Mouse (Mus musculus) myocyte (in vitro differentiated cells): ENCODE measurements at regions not wholly inside any gene's neighbourhood (a gene's known extent, or its start where the extent isn't known, plus 50 kb on each side); places are given as distances from the start of the nearest gene placed in this dataset.

Source experiments
- H3K27me3 ChIP-seq: one replicate; pipeline ENCODE4 v1.6.1; 2011; ENCODE audit not compliant: control insufficient read depth, insufficient read depth, insufficient read length
- H3K36me3 ChIP-seq: one replicate; pipeline ENCODE4 v1.6.1; 2011; ENCODE audit not compliant: control insufficient read depth, insufficient read depth
- H3K4me2 ChIP-seq: one replicate; pipeline ENCODE4 v1.6.1; 2011; ENCODE audit warnings: low read depth, control low read depth
- H3K4me3 ChIP-seq: one replicate; pipeline ENCODE4 v1.5.1; 2011; ENCODE audit warnings: mild to moderate bottlenecking, control low read depth, moderate library complexity
- H3K79me2 ChIP-seq: one replicate; pipeline ENCODE4 v1.6.1; 2011; ENCODE audit not compliant: control insufficient read depth, insufficient read depth
- H3ac ChIP-seq: one replicate; pipeline ENCODE4 v1.6.1; 2011; ENCODE audit not compliant: control insufficient read depth, insufficient read length
- CEBPB ChIP-seq: IDR thresholded peaks from 2 replicates; pipeline ENCODE4 v1.6.1; 2011; ENCODE audit warnings: mild to moderate bottlenecking, moderate library complexity; ENCODE audit not compliant: poor library complexity, insufficient read depth, severe bottlenecking
- E2F4 ChIP-seq: IDR thresholded peaks from one replicate; pipeline ENCODE4 v1.6.1; 2011; ENCODE audit warnings: mild to moderate bottlenecking, control low read depth, moderate library complexity; ENCODE audit not compliant: insufficient read depth
- MAX ChIP-seq: IDR thresholded peaks from one replicate; pipeline ENCODE4 v1.6.1; 2011; ENCODE audit warnings: low read depth, mild to moderate bottlenecking, control low read depth
- MYOD1 ChIP-seq, 3 experiments: IDR thresholded peaks; one replicate each; pipeline ENCODE4 v1.6.1; 2011; ENCODE audit warnings: control low read depth in 2 of 3, low read depth in 2 of 3, mild to moderate bottlenecking in 2 of 3, moderate library complexity in 1 of 3; ENCODE audit not compliant: insufficient read length in 2 of 3, control insufficient read depth in 1 of 3
- MYOG ChIP-seq, 3 experiments: IDR thresholded peaks; one replicate each; pipeline ENCODE4 v1.6.1; 2011; ENCODE audit warnings: control low read depth in 2 of 3, low read depth in 2 of 3, mild to moderate bottlenecking in 2 of 3; ENCODE audit not compliant: insufficient read length in 2 of 3, control insufficient read depth in 1 of 3, insufficient read depth in 1 of 3
- POLR2A ChIP-seq: IDR thresholded peaks from one replicate; pipeline ENCODE4 v1.6.1; 2011; ENCODE audit warnings: low read depth, mild to moderate bottlenecking, control low read depth, moderate library complexity; ENCODE audit not compliant: insufficient read length
- POLR2AphosphoS2 ChIP-seq: IDR thresholded peaks from one replicate; pipeline ENCODE4 v1.6.1; 2011; ENCODE audit warnings: low read depth, control low read depth; ENCODE audit not compliant: insufficient read length
- REST ChIP-seq: IDR thresholded peaks from one replicate; pipeline ENCODE4 v1.6.1; 2011; ENCODE audit warnings: mild to moderate bottlenecking, control low read depth, moderate library complexity; ENCODE audit not compliant: insufficient read depth, insufficient read length
- SRF ChIP-seq: IDR thresholded peaks from one replicate; pipeline ENCODE4 v1.6.1; 2011; ENCODE audit warnings: low read depth; ENCODE audit not compliant: control insufficient read depth, insufficient read length
- TCF12 ChIP-seq: IDR thresholded peaks from one replicate; pipeline ENCODE4 v1.6.1; 2011; ENCODE audit warnings: mild to moderate bottlenecking, control low read depth; ENCODE audit not compliant: poor library complexity, insufficient read depth, severe bottlenecking
- TCF3 ChIP-seq: IDR thresholded peaks from one replicate; pipeline ENCODE4 v1.6.1; 2011; ENCODE audit warnings: low read depth, control low read depth; ENCODE audit not compliant: insufficient read length
- USF1 ChIP-seq: IDR thresholded peaks from one replicate; pipeline ENCODE4 v1.6.1; 2011; ENCODE audit warnings: low read depth, mild to moderate bottlenecking, control low read depth, moderate library complexity

GRCm38 (mm10) chr2:64495725-64496124 lies 397.9 kb upstream of the Fign start:
- H3K27me3 ChIP-seq: no peaks in the 10 kb centered on the region

GRCm38 (mm10) chr2:64466412-64466970 lies 368.7 kb upstream of the Fign start:
- Histone ChIP-seq H3K4me3 (no peak overlapping the region), H3ac (no peak overlapping the region), H3K79me2 (no peaks in the 10 kb centered on the region), H3K27me3 (no peaks in the 10 kb centered on the region), H3K36me3 (no peaks in the 10 kb centered on the region), H3K4me2 (no peak overlapping the region)
- TF ChIP-seq CEBPB: peak; percentile 23; the same call in 1 of the 2 replicates
- TF ChIP-seq SRF: no peak

More at GRCm38 (mm10) chr2:64495725-64496124, 397.9 kb upstream of the Fign start:
- Histone ChIP-seq H3K4me2 (no peak overlapping the region), H3K36me3 (no peaks in the 10 kb centered on the region), H3K79me2 (no peaks in the 10 kb centered on the region), H3K4me3 (no peak overlapping the region), H3ac (no peak overlapping the region)
- TF ChIP-seq MYOD1 (IDR thresholded peaks at IDR 0.05; ENCODE audit: control insufficient read depth in 1 of 3, insufficient read length in 2 of 3, low read depth in 2 of 3) (no peak), SRF (no peak), MYOG (IDR thresholded peaks at IDR 0.05; ENCODE audit: control insufficient read depth in 1 of 3, insufficient read depth in 1 of 3, insufficient read length in 2 of 3, low read depth in 2 of 3) (no peak), USF1 (no peak), TCF3 (no peak), MAX (no peak), POLR2A (no peak), CEBPB (no peak), REST (no peak), E2F4 (no peak), POLR2AphosphoS2 (no peak), TCF12 (no peak)

DNA sequence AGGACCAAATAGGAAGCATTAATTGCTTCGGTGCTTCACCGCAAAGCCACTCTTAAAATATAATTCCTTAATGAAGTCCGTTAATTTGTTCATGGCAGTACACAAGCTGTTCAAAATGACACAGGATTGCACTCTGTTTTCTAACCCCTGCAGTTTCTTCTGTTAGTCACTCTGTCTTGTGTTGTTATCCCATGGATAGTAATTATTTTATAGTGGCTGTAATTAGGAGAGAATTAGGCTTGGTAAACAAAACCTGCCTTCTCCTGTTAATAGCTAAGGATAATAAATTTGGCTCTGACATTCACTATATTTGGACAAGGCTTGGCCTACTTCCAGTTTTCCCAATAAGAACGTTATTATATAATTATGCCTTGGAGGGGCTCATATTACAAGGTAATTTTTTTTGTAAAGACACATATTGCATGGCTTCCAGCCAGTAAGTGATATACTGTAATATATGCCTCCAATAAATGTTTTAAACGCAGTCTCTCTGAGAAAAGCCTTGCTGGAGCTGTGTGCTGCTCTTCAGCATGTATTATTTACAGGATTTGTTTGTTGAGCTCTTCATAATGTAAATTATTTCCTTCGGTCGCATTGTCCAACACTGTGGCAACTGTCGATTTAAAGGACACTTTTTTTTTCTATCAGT lies 364.8 kb upstream of the Fign start:
- H3K4me2 ChIP-seq: no peak overlapping the region
- H3ac ChIP-seq: no peak overlapping the region
- no peak for TF ChIP-seq POLR2AphosphoS2
- no peak for TF ChIP-seq MYOG (IDR thresholded peaks at IDR 0.05; ENCODE audit: control insufficient read depth in 1 of 3, insufficient read depth in 1 of 3, insufficient read length in 2 of 3, low read depth in 2 of 3)
- TF ChIP-seq TCF12: no peak
- no peaks in the 10 kb centered on the region for H3K27me3 ChIP-seq
- H3K36me3 ChIP-seq: no peaks in the 10 kb centered on the region
- H3K4me3 ChIP-seq: no peak overlapping the region
- H3K79me2 ChIP-seq: no peaks in the 10 kb centered on the region

DNA sequence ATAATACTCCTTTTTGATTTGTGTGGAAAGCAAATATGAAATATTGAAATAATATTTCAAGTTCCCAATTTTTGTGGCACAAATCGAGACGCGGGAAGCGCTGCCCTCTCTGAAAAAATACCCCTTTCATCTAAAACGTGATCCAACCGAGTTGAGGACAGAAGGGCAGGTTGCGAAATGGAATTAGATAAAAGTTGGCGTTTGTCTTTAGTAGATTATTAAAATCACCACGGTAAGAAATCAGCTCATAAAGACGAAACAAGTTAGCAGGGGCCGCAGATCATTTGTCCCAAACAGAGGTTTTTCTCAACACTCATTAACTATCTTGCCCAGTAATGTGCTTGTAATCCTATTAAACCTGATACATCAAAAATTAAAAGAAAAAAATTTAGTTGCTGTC lies 364.2 kb upstream of the Fign start:
- TF ChIP-seq MYOD1 (IDR thresholded peaks at IDR 0.05; ENCODE audit: control insufficient read depth in 1 of 3, insufficient read length in 2 of 3, low read depth in 2 of 3) (no peak), SRF (no peak), POLR2AphosphoS2 (no peak), USF1 (no peak), POLR2A (no peak), CEBPB (no peak), MAX (no peak), REST (no peak), MYOG (IDR thresholded peaks at IDR 0.05; ENCODE audit: control insufficient read depth in 1 of 3, insufficient read depth in 1 of 3, insufficient read length in 2 of 3, low read depth in 2 of 3) (no peak), TCF3 (no peak), TCF12 (no peak), E2F4 (no peak)
- Histone ChIP-seq H3K36me3 (no peaks in the 10 kb centered on the region), H3K4me3 (no peak overlapping the region), H3K4me2 (no peak overlapping the region), H3K27me3 (no peaks in the 10 kb centered on the region), H3ac (no peak overlapping the region), H3K79me2 (no peaks in the 10 kb centered on the region)

- Histone ChIP-seq H3K79me2 (no peaks in the 10 kb centered on the region), H3K4me2 (no peak overlapping the region), H3ac (no peak overlapping the region), H3K36me3 (no peaks in the 10 kb centered on the region), H3K4me3 (no peak overlapping the region), H3K27me3 (no peaks in the 10 kb centered on the region)
- TF ChIP-seq REST: no peak
Observed at GRCm38 (mm10) chr2:64461636-64462035, 363.8 kb upstream of the Fign start.
